Mouse (Mus musculus) CH12.LX (cell line): ENCODE data around the gene Ganab. TPM values are rescaled to one million over a fixed set of nuclear protein-coding genes. Genes with fewer than 3 reads are reported as not detected.

ENCODE experiments used
- DNase-seq: peaks from one replicate; pipeline ENCODE4 v3.0.0-alpha.2; 2013; ENCODE audit errors: extremely low read depth
- H3K27ac ChIP-seq: 2 replicates; pipeline ENCODE4 v1.5.1; 2012; ENCODE audit warnings: low read depth, mild to moderate bottlenecking, control low read depth, moderate library complexity; ENCODE audit not compliant: insufficient read depth
- H3K27me3 ChIP-seq: replicated peaks from 2 replicates; pipeline ENCODE3; 2012; ENCODE audit warnings: inconsistent platforms
- H3K36me3 ChIP-seq, 2 experiments: replicated peaks in 1 of 2; 2 replicates each; pipeline versions ENCODE3 to v1.6.1; 2012; ENCODE audit warnings: inconsistent platforms in 1 of 2, low read length in 1 of 2, mild to moderate bottlenecking in 1 of 2, mixed read lengths in 1 of 2, moderate library complexity in 1 of 2; ENCODE audit not compliant: control insufficient read depth in 1 of 2, insufficient read depth in 1 of 2
- H3K4me1 ChIP-seq, 2 experiments: 2 replicates each; pipeline ENCODE4 v1.6.1; 2012; ENCODE audit warnings: inconsistent platforms in 1 of 2, moderate library complexity in 1 of 2; ENCODE audit not compliant: insufficient read depth in 2 of 2, control insufficient read depth in 1 of 2
- H3K4me2 ChIP-seq: 2 replicates; pipeline ENCODE4 v1.6.1; 2012; ENCODE audit warnings: low read depth, mild to moderate bottlenecking, control low read depth; ENCODE audit not compliant: poor library complexity, insufficient read depth, severe bottlenecking
- H3K4me3 ChIP-seq, 3 experiments: fragments of 150-350 bp in 1 of 3; sonication (generic) in 1 of 3; replicated peaks in 1 of 3; 2 replicates each; pipeline versions ENCODE3 to v1.5.1; 2011 to 2012; ENCODE audit warnings: low read depth in 2 of 3, low read length in 2 of 3, mild to moderate bottlenecking in 2 of 3, moderate library complexity in 2 of 3, control low read depth in 1 of 3, improper control_type of control experiment in 1 of 3, inconsistent platforms in 1 of 3, mixed read lengths in 1 of 3; ENCODE audit not compliant: poor library complexity in 1 of 3
- H3K79me2 ChIP-seq: replicated peaks from 2 replicates; pipeline ENCODE4 v1.6.1; 2012; ENCODE audit warnings: mild to moderate bottlenecking, moderate library complexity; ENCODE audit not compliant: control insufficient read depth, poor library complexity, insufficient read depth, severe bottlenecking; ENCODE audit errors: extremely low read depth
- H3K9ac ChIP-seq: 2 replicates; pipeline ENCODE4 v1.6.1; 2012; ENCODE audit warnings: low read depth, mild to moderate bottlenecking, control low read depth, moderate library complexity; ENCODE audit not compliant: insufficient read depth
- H3K9me3 ChIP-seq: replicated peaks from 2 replicates; pipeline ENCODE3; 2012; ENCODE audit warnings: low read length, inconsistent platforms, mixed read lengths
- E2F4 ChIP-seq: IDR thresholded peaks from 2 replicates; pipeline ENCODE4 v1.6.1; 2011; ENCODE audit warnings: low read depth, low read length, improper control_type of control experiment; ENCODE audit not compliant: insufficient replicate concordance
- ELF1 ChIP-seq: IDR thresholded peaks from 2 replicates; pipeline ENCODE4 v1.6.1; 2014; ENCODE audit warnings: low read depth, mild to moderate bottlenecking, inconsistent platforms, low read length, improper control_type of control experiment
- EP300 ChIP-seq: IDR thresholded peaks from 2 replicates; pipeline ENCODE4 v1.6.1; 2011; ENCODE audit warnings: low read length, improper control_type of control experiment
- GABPA ChIP-seq: IDR thresholded peaks from 2 replicates; pipeline ENCODE4 v1.6.1; 2012; ENCODE audit warnings: low read depth, low read length, improper control_type of control experiment, inconsistent platforms; ENCODE audit not compliant: insufficient replicate concordance
- HCFC1 ChIP-seq: IDR thresholded peaks from 2 replicates; pipeline ENCODE4 v1.6.1; 2012; ENCODE audit warnings: low read depth, mild to moderate bottlenecking, inconsistent platforms, low read length, improper control_type of control experiment
- JUND ChIP-seq: conservative IDR thresholded peaks from 2 replicates; pipeline ENCODE4 v1.6.1; 2011; ENCODE audit warnings: low read depth, low read length, improper control_type of control experiment
- KAT2A ChIP-seq: IDR thresholded peaks from 2 replicates; pipeline ENCODE4 v1.6.1; 2012; ENCODE audit warnings: low read length, improper control_type of control experiment, inconsistent platforms; ENCODE audit not compliant: insufficient replicate concordance
- MAFK ChIP-seq: IDR thresholded peaks from 2 replicates; pipeline ENCODE4 v1.6.1; 2011; ENCODE audit warnings: low read length, improper control_type of control experiment; ENCODE audit not compliant: insufficient replicate concordance
- MAX ChIP-seq: IDR thresholded peaks from 2 replicates; pipeline ENCODE4 v1.6.1; 2011; ENCODE audit warnings: low read length, improper control_type of control experiment
- MXI1 ChIP-seq: IDR thresholded peaks from 2 replicates; pipeline ENCODE4 v1.6.1; 2011; ENCODE audit warnings: mild to moderate bottlenecking, low read depth, low read length, improper control_type of control experiment
- NELFE ChIP-seq: IDR thresholded peaks from 2 replicates; pipeline ENCODE4 v1.6.1; 2011; ENCODE audit warnings: low read depth, low read length, improper control_type of control experiment
- PAX5 ChIP-seq: IDR thresholded peaks from 2 replicates; pipeline ENCODE4 v1.6.1; 2012; ENCODE audit warnings: low read length, inconsistent platforms, mixed read lengths
- POLR2A ChIP-seq: IDR thresholded peaks from 2 replicates; pipeline ENCODE4 v1.6.1; 2011; ENCODE audit warnings: low read depth, mild to moderate bottlenecking, improper control_type of control experiment, low read length
- RAD21 ChIP-seq: IDR thresholded peaks from 2 replicates; pipeline ENCODE4 v1.6.1; 2011; ENCODE audit warnings: low read depth, mild to moderate bottlenecking, low read length, improper control_type of control experiment, moderate library complexity
- SIN3A ChIP-seq: IDR thresholded peaks from 2 replicates; pipeline ENCODE4 v1.6.1; 2012; ENCODE audit warnings: low read length, improper control_type of control experiment, inconsistent platforms
- TBP ChIP-seq: conservative IDR thresholded peaks from 2 replicates; pipeline ENCODE4 v1.6.1; 2011; ENCODE audit warnings: low read depth, low read length, improper control_type of control experiment
- TCF12 ChIP-seq: IDR thresholded peaks from 2 replicates; pipeline ENCODE4 v1.6.1; 2014; ENCODE audit warnings: low read depth, mild to moderate bottlenecking, inconsistent platforms, low read length, improper control_type of control experiment
- UBTF ChIP-seq: IDR thresholded peaks from 2 replicates; pipeline ENCODE4 v1.6.1; 2012; ENCODE audit warnings: low read depth, mild to moderate bottlenecking, inconsistent platforms, low read length, improper control_type of control experiment, moderate library complexity
- USF1 ChIP-seq: IDR thresholded peaks from 2 replicates; pipeline ENCODE4 v1.6.1; 2014; ENCODE audit warnings: low read depth, mild to moderate bottlenecking, inconsistent platforms, low read length, improper control_type of control experiment
- ZNF384 ChIP-seq: IDR thresholded peaks from 2 replicates; pipeline ENCODE4 v1.6.1; 2012; ENCODE audit warnings: low read depth, low read length, improper control_type of control experiment, inconsistent platforms
- dilution Hi-C: fragments of 300-500 bp; cut with MboI; formaldehyde crosslinking; loops from 2 replicates; pipeline ENCODE4 v1.14.3; 2020; ENCODE audit warnings: low sequenced_read_pairs; ENCODE audit not compliant: extremely low pct_unique_long_range_greater_than_20kb, extremely low pct_ligation_motif_present
- in situ Hi-C: fragments of 300-500 bp; cut with MboI; formaldehyde crosslinking; loops from 3 replicates; pipeline ENCODE4 v1.14.3; 2019; ENCODE audit warnings: low sequenced_read_pairs, low pct_ligation_motif_present, low pct_unique_long_range_greater_than_20kb, mixed read lengths
- polyA plus RNA-seq: library from polyadenylated mRNA; unstranded; fragments of >175 nt; gene quantifications from 2 replicates; pipeline ENCODE4 v1.2.1, GENCODE M21; 2012; ENCODE audit warnings: low read depth; ENCODE audit not compliant: insufficient read length
- total RNA-seq, 2 experiments: library from RNA; depleted of rRNA; stranded (reverse); fragments of 300-350 nt in 1 of 2; fragments of >200 nt in 1 of 2; gene quantifications; 2 replicates each; pipeline ENCODE4 v1.2.3; 2012 to 2014

The Ganab gene
- total and polyA plus RNA-seq, 3 experiments: 97.0 to 169 (median 143) TPM

DNA sequence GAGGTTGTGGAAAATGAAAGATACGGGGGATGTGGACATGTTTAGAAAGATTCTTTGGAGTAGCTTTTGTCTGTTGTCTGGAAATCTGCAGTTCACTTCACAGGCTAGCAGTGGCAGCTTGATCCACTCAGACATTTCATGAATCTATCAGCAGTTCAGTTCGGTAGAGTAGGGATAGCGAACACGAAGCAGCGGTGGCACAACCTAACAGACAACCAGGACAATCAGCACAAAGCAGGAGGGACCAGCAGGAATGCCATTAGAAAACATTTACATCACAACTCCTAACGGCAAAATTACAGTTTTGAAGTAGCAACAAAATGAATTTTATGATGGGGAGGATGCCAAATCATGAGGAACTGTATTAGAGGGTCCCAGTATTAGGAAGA lies 21.8 kb downstream of the Ganab start:
- H3K9me3 ChIP-seq: no peaks in the 10 kb centered on the region
- H3K79me2 ChIP-seq: peaks cover 19% of the 10 kb centered on the region
- H3K4me2 ChIP-seq: peak overlapping the region; percentile 93
- in situ Hi-C loops: no loop called here
- H3K27ac ChIP-seq: peak overlapping the region; percentile 96
- peak overlapping the region; percentile 96 for H3K9ac ChIP-seq
- H3K4me3 ChIP-seq: peak overlapping the region; percentile 39 to 81 (median 46)
- TF ChIP-seq SIN3A: peak; percentile 51; the same call in 1 of the 2 replicates
- no peak for TF ChIP-seq TBP
- no peaks in the 10 kb centered on the region for H3K27me3 ChIP-seq
- dilution Hi-C loops: no loop called here
- peaks cover 0 to 18% of the 10 kb centered on the region in 2 experiments; a peak in 2 of 4 replicates for H3K4me1 ChIP-seq
- H3K36me3 ChIP-seq: peaks cover 25 to 42% of the 10 kb centered on the region in 2 experiments
- no peak for DNase-seq

DNA sequence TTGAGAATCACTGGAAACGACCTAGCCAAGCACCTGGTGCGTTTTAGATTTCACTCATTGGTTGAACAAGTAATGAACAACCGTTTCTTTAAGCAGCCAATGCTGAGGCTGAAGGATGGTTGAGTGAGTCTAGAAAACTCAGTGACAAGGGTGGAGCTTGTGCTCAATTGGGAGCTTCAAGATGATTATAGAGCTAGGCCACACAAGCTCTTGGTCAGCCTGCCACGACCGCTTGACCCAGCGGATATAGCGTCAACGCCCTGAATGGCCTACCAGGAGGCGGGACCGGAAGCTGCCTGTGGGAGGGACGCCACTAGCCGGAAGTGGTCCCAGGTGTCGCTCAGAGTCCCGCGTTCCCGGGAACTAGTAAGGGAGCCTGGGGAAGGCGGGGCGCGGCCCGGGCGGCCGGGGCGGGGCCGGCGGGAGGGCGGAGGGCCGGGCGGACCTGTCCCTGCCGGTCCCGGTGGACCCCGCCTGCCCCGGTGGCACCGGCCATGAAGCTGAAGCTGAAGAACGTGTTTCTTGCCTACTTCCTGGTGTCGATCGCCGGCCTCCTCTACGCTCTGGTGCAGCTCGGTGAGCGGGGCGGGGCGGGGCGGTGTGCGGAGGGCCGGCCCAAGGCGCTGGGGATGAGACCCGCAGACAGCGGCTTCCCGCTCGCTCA lies 22.3 kb downstream of the Ganab start, which contains the start of gene B3gat3:
Gene B3gat3 (plus strand): TSS at position 302 of the 664 bp plus-strand sequence.
- TF ChIP-seq UBTF: 0 out of 2 replicates have a peak, but pooled peaks have one; percentile 24
- peak; percentile 81; the same call in 1 of the 2 replicates for TF ChIP-seq NELFE
- TF ChIP-seq RAD21: no peak
- no peak for TF ChIP-seq EP300
- TF ChIP-seq TCF12: 0 out of 2 replicates have a peak, but pooled peaks have one; percentile 40
- peak; percentile 78 for TF ChIP-seq HCFC1
- no peak for TF ChIP-seq E2F4
- TF ChIP-seq PAX5: no peak
- peak; percentile 45; the same call in 1 of the 2 replicates for TF ChIP-seq KAT2A
- TF ChIP-seq JUND: no peak
- no peak for TF ChIP-seq USF1
- TF ChIP-seq POLR2A: peak; percentile 94
- no peak for TF ChIP-seq MAX
- TF ChIP-seq GABPA: no peak
- TF ChIP-seq SIN3A: peak; percentile 1; the same call in 1 of the 2 replicates
- TF ChIP-seq TBP: peak; percentile 54; the same call in 1 of the 2 replicates
- TF ChIP-seq MAFK: no peak
- TF ChIP-seq ZNF384: no peak
- peak; percentile 85 for TF ChIP-seq ELF1
- TF ChIP-seq MXI1: peak; percentile 67
- TF ChIP-seq, all 38 proteins: peak for 10
- H3K4me1 ChIP-seq: peaks cover 0 to 18% of the 10 kb centered on the region in 2 experiments; a peak in 2 of 4 replicates
- peak within 1 kb of the TSS; percentile 96 for H3K9ac ChIP-seq
- H3K79me2 ChIP-seq: peaks cover 19% of the 10 kb centered on the region
- no peaks in the 10 kb centered on the region for H3K27me3 ChIP-seq
- H3K27ac ChIP-seq: peak within 1 kb of the TSS; percentile 96
- dilution Hi-C loops (no loop called here), in situ Hi-C loops (no loop called here)
- H3K36me3 ChIP-seq: peaks cover 21 to 39% of the 10 kb centered on the region in 2 experiments
- H3K4me2 ChIP-seq: peak within 1 kb of the TSS; percentile 93
- peak within 1 kb of the TSS; percentile 81 to 95 (median 94) for H3K4me3 ChIP-seq
- DNase-seq: peak; percentile 89
- H3K9me3 ChIP-seq: no peaks in the 10 kb centered on the region
